Mouse (Mus musculus) heart, adult 8-10 months (tissue): ENCODE measurements around the gene Efhc1. TPM values are rescaled to one million over a fixed set of nuclear protein-coding genes. Genes with fewer than 3 reads are reported as not detected.

Experiments
- DNase-seq: peaks from one replicate; pipeline ENCODE4 v3.0.0; 2022; ENCODE audit warnings: low spot score
- total RNA-seq, 4 experiments: library from RNA; stranded (reverse); gene quantifications; 2 replicates each; pipeline ENCODE4 v1.2.4; 2022

The Efhc1 gene
- total RNA-seq, 4 experiments from 2014 or later = 0.27 to 0.87 (median 0.50) TPM

DNA sequence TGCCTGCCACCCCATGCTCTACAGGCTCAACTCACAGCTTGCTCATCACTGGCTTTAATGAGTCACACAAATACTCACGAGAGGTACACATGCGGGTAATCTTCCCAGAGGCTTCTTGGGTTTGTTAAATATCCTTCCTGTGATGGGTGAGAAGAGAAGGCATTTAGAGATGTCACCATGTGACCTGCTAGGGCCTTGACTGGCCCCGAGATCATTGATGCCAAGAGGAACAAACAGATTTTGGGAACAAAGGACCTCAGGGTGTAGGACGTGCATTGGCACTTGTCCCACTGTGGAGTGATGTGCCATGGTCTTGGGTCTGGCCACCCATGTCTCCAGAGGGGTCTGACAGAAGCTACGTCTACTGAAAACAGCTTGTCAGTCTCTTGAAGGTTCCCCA lies 55.3 kb downstream of the Efhc1 start:
- DNase-seq = no peak

DNA sequence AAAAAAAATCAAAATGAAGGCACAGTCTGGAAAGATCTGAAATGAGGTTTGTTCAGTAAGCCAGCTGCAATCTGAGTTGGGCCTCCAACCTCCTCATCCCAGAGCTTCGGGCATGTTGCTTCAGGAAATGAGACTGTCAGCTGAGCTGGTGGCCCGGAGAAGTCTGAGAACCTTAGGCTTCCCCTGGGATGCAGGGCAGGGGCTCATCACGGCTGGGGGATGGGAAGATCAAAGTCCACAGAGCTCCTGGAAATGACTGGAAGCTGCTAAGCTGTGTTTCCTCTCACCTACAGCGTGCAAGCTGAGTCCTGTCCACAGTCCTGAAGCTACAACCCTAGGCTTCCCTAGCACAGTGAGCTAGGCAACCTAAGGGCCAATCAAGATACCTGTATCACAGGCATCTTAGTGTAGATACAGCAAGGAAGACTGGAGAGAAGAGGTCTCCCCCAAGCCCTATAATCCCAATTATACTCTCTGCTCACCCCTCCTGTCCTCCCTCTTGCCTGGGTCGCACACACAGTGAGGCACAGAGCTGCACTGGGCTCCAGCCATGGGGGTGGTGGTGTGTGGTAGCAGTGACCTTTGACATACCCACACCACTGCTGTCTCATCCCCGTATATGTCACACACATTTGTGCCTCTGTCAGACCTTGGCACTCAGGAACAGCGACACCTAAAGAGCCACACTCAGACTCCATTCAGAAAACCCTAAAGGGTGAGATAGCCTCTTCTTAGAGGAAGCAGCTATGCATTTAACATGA lies 56.7 kb downstream of the Efhc1 start:
- no peak for DNase-seq

DNA sequence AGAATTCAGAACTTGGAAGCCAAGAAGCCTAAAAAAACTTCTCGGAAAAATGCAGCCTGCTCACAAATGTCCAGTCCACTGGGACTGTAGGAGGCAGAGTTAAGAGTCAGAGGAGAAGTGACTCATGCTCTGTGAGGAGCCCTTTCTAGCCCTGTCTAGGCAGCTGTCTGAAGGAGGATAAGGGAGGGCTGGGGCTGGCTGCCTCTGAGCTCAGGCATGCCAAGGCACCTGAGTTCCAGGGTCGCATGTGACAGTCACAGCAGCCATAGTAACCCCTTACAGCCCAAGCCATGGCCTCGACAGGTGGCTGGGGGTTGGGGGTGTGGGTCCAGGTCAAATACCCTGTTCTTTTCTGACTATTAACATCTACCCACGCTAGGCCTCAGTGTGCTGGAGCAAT lies 57.5 kb downstream of the Efhc1 start:
- peak; percentile 65 for DNase-seq

DNA sequence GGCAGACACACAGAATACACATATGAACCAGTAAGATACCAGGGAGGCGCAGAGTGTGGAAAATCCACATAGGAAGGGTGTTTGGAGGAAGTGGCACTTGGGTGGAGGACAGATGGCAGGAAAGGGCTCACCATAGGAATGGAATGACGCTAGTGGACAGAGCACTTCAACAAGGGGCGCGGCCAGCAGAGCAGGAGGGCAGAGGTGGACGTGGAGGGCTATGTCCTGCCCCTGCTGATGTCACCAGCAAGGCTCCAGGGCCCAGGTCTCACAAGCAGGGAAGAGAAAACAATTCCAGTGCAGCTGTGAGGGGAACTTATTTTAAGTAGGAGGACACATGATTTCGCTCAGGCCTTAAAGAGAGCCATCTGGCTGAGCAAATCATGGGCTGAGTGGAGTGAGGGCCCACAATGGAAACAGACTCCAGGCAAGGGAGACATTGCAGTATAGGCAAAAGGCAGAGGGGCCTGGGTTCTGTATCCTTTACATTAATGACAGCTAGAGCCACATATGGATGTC lies 58.9 kb downstream of the Efhc1 start:
- DNase-seq = no peak

DNA sequence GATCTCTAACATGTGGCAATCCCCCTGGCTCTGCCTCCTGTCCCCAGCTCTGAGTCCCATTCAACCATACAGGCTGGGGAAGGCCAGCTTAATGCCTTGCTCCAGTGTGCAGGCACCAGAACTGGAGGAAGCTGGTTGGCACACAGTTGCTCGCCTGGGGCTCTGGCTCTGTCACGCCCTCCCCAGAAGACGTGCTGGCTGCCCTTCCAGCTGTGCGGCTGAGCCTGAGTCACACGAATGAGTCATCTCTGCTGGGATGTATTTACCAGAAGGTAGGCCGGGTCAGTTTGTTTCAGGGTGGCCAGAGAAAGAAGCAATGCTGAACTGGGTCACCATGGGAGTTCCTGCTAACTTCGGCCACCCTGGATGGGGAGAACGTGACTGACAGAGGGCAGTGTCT lies 63.0 kb downstream of the Efhc1 start:
- peak; percentile 87 for DNase-seq

DNA sequence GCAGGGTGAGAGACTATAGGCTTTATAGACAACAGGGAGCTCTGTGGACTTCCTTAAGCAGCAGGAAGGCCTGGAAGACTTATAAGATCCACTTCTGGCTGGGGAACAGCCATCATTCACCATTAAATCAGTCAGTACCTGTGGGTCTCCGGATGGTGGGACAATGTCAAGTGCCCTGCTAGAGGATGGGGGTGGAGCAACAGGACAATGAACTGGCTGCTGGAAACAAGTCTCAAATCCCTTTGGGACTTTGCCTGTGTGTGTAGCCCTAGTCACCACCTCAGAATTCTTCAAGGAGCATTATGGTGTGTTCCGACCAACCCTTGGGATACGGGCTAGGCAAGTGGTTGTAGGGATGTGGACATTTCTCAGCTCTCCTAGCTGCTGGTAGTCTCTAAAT lies 71.7 kb downstream of the Efhc1 start:
- no peak for DNase-seq

DNA sequence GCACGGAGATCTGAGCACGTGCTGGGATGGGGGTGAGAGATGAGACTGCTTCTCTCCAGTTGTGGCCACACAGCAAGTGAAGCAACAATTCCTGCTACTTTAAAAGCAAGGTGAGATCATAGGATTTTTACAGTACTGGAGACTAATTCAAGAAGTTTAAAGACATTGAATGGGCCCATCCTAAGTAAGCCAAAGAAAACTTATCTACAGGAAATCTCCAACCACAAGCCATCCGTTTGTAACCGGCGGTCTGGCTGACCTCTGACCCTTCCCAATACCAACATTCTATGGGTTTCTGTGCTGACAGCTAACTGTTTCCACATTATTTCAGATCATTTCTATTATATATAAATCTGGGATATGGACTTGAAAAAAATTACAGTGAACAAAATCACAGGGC lies 73.8 kb downstream of the Efhc1 start:
- no peak for DNase-seq

DNA sequence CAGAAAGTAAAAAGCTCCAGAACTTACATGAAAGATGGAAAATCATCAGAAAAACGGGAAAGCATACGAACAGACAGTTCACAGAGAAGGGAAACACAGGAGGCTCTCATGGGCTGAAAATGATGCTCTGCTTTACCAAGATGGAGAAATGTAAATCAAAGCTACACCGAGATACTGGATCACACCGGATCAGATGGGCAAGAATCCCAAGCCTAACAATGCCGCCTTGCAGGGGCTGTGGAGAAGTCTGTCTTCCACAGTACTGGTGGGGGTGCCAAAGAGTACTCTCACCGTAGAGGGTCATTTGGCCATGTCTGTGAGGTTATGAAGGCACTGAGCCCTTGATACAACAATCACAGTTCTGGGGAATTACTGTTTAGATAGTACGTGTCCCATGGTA lies 75.1 kb downstream of the Efhc1 start:
- DNase-seq = no peak

DNA sequence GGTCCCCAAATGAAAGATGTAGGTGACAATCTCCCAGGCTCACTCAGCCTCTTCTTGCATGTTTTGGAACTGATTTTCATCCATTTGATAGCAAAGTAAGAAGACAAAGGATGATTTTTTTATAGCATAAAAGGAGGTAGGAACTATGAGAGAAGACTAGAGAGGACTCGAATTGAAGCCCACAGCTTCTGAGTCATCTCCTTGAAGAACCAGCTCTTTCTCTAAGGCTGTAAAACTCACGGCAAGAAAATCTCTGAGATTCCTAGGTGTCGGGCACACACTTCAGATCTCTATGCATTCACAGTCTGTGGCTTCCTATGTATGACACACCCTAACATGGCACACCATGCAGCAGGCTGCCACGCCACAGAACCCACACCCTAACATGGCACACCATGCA lies 77.6 kb downstream of the Efhc1 start:
- DNase-seq = no peak

DNA sequence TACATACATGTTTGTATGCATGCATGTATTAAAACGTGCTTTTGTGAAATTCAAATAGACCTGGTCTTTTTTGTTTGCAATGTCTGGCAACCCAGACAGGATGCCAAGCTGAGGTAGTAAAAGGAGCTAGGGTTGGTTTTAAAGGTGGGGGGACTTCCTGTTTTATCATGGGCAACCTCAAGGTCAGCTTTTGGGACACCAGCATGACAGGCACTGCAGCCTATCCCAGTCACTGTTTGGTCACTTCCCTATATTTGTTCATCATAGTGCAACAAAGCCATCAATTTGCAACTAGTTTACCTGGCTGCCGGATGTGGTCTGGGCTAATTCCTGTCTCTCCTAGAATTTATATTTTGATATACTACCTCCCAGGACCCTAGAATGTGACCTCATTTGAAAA lies 80.2 kb downstream of the Efhc1 start:
- no peak for DNase-seq

DNA sequence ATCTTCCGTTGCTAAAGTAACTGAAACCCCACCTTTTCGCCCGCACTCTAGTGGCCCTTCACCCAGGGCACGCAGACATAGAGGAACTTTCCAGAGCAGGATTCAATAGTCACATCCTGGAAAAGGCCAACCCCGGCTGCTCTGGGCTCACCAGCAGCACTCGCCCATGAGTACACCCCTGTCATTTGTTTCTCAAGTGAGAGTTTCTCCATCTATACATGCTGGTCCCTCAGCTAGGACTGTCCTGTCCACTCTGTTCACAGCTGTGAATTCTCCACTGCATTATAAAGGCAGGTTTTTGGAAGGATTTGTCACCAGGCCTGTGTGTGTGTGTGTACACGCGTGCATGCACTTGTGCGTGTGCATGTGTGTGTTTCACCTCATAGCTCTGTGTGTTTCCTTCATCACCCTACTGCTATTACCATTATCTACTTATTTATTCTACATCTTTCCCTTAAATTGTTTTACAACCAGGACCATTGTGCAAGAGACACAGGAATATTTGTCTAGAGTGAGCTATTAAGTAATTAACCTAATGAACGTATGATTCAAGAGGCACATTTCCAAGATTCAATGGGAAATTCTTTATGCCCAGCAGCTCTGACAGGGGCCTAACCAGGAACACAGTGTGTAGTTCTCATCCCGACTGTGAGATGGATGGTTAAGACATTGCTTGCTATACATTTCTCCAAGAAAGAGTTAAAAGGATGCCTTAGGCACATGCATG lies 81.8 kb downstream of the Efhc1 start:
- DNase-seq = no peak

DNA sequence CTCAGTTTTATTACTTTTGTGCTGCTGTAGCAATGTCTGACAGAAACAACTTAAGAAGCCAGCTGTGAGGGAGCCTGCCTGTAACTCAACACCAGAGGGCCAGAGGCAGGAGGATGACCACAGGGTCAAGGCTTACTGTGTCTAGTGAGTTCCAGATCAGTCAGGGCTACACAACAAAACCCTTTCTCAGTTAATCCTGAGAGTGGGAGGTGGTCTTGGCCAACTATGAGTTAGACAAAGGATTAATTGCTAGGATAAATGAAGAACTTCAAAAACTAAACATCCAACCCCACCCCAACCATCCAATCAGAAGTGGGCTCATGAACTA lies 82.3 kb downstream of the Efhc1 start:
- DNase-seq = no peak

DNA sequence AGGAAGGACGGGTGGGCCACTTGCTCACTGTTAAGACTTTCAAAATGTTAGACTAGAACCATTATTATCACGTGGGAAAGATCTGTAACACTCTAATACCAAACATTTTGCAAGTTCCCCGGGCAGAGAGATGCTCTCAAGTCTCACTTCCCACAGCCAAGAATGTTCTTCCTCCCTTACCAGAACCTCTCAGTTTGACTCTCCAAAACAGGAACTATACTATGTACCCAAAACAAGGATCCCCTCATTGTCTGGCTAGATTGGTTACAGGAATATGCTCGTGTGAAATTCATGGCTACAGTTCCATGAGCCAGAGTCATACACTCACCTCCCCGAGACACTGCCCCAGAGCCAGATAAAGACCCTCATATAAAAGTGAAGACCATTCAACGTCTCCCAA lies 84.5 kb downstream of the Efhc1 start:
- no peak for DNase-seq

DNA sequence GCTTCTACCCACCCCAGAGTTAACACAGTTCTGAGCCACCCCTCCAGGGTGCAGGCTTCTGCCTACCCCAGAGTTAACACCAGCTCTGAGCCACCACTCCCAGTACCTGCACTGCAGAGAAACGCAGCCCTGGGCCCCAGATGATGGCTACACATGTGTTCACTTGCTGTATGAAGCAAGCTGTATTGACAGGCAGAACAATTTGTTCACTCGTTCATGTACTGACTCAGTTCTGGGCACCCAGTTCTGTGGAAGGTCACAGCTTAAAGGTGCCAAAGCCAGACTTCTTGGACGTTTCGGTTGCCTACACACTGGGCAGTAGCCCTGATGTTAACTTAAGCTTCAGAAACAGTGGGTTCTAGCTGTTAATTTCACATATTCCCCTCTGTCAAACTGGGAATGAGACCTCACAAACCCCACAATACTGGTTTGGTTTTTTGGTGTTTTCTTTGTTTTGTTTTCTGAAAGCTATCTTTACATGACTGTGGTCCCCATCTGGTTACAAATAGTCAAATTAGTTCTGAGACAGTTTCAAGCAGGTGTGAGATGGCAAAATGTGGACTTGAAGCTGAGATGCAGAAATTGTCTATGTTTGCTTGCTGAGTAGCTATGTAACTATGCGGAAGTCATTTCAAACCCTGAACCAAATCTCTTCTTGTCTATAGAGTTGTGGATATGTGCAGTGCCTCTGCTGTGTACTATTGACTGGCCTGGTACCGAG lies 86.6 kb downstream of the Efhc1 start:
- no peak for DNase-seq

DNA sequence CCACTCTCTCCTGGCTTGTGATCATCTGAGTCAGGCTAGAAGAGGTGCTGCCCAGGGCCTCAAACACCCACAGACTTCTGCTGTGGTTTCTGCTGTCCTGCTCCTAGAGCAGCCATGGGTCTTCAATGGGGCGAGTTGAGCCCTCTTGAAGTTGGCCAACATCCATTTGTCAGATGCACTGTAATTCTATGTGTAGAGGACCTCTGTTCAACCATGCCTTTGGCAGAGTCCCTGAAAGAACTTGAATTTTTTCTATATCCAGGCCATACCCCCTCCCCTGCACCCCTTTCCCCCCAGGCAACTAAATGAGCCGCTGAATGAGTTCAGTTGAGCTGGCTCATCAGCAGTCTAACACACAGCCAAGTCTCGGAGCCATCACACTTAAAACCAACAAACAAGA lies 88.1 kb downstream of the Efhc1 start:
- no peak for DNase-seq

DNA sequence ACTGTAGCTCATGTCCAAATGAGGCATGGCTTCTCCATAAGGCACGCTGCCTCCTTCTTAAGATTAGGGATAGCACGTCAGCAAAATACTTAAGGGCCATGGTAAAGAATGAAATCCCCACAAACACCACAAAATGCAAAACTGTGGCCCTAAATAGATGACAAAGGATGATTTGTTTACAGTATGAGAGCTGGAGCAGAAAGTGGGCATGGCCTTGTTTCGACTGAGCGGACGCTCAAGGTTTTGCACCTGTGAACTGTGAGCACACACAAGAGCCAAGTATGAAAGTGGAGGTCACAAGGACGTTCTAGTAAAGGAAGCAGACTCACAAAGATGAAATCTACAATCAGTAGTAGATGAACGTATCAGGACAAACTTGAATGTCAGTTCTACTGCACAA lies 88.7 kb downstream of the Efhc1 start:
- DNase-seq = no peak

Other genes with a start within 250 kb of the Efhc1 start
- not detected for gene Il17a, start 220.7 kb upstream of the Efhc1 start, total RNA-seq
- not detected for gene Il17f, start 161.0 kb upstream of the Efhc1 start, total RNA-seq
- gene Mcm3, start 131.3 kb upstream of the Efhc1 start, total RNA-seq = 1 to 10 TPM; 3.2 to 4.3 (median 3.9) TPM
- gene Paqr8, start 61.0 kb upstream of the Efhc1 start, total RNA-seq = 1 to 10 TPM; 1.2 to 1.8 (median 1.5) TPM
- 1 to 10 TPM; 4.3 to 5.8 (median 4.9) TPM for gene Tram2, start 127.6 kb downstream of the Efhc1 start, total RNA-seq